Mouse (Mus musculus) NIH3T3 (cell line): ENCODE results near the gene Chrng.

ENCODE experiments used
- DNase-seq: peaks from one replicate; pipeline ENCODE4 v3.0.0-alpha.2; 2012; ENCODE audit warnings: low read depth

Gene Chrng

GRCm38 (mm10) chr1:87198119-87199065 lies 6.1 kb upstream of the Chrng start:
- no peak for DNase-seq

- DNase-seq: peak; percentile 28
Observed at GRCm38 (mm10) chr1:87200811-87201210, 3.6 kb upstream of the Chrng start.

GRCm38 (mm10) chr1:87201848-87202247 lies 2.6 kb upstream of the Chrng start:
- no peak for DNase-seq

- no peak for DNase-seq
Observed at GRCm38 (mm10) chr1:87203779-87204178, 678 bp upstream of the Chrng start.

- DNase-seq: no peak
Observed at GRCm38 (mm10) chr1:87205038-87205437, 581 bp downstream of the Chrng start.

- DNase-seq: no peak
Observed at GRCm38 (mm10) chr1:87205502-87205901, 1.0 kb downstream of the Chrng start.

- no peak for DNase-seq
Observed at GRCm38 (mm10) chr1:87206339-87206738, 1.9 kb downstream of the Chrng start.

GRCm38 (mm10) chr1:87211431-87211830 lies 7.0 kb downstream of the Chrng start:
- DNase-seq: no peak

- DNase-seq: peak; percentile 97
Observed at GRCm38 (mm10) chr1:87213735-87214704, 9.6 kb downstream of the Chrng start, which contains the start of gene Eif4e2. TSS of gene Eif4e2 (plus strand) at chr1:87213914.

GRCm38 (mm10) chr1:87214748-87215147 lies 10.3 kb downstream of the Chrng start:
- no peak for DNase-seq

GRCm38 (mm10) chr1:87217938-87218337 lies 13.5 kb downstream of the Chrng start:
- DNase-seq: peak; percentile 33

GRCm38 (mm10) chr1:87225739-87226138 lies 21.3 kb downstream of the Chrng start:
- DNase-seq: no peak

- no peak for DNase-seq
Observed at GRCm38 (mm10) chr1:87226409-87227159, 22.1 kb downstream of the Chrng start.

GRCm38 (mm10) chr1:87227160-87227550 lies 22.7 kb downstream of the Chrng start:
- no peak for DNase-seq

GRCm38 (mm10) chr1:87230606-87231005 lies 26.1 kb downstream of the Chrng start:
- no peak for DNase-seq

- no peak for DNase-seq
Observed at GRCm38 (mm10) chr1:87232197-87232596, 27.7 kb downstream of the Chrng start.

- DNase-seq: peak; percentile 30
Observed at GRCm38 (mm10) chr1:87239056-87239455, 34.6 kb downstream of the Chrng start.

- no peak for DNase-seq
Observed at GRCm38 (mm10) chr1:87243021-87243420, 38.6 kb downstream of the Chrng start.

GRCm38 (mm10) chr1:87245430-87245829 lies 41.0 kb downstream of the Chrng start:
- no peak for DNase-seq

GRCm38 (mm10) chr1:87245929-87246815 lies 41.7 kb downstream of the Chrng start:
- DNase-seq: peak; percentile 87
